Mouse (Mus musculus): ENCODE data around the gene Prrt1. TPM values are rescaled to one million over a fixed set of nuclear protein-coding genes. Genes with fewer than 3 reads are reported as not detected.

Prrt1 gene
- polyA plus RNA-seq, 1 experiment from 2014 or later = 10.4 TPM

GRCm38 (mm10) chr17:34596098-34596497 lies 33.2 kb upstream of the Prrt1 start:
- H3K27me3 ChIP-seq (replicated peaks; ENCODE audit: control insufficient read depth, insufficient read depth, low read length) = no peaks in the 10 kb centered on the region
- H3K36me3 ChIP-seq (ENCODE audit: control insufficient read depth, insufficient read depth) = peaks cover 10% of the 10 kb centered on the region
- no peak overlapping the region for H3K27ac ChIP-seq (ENCODE audit: low read length)
- 76% methylated on average over 8 of the region's 8 CpGs for WGBS
- peaks cover 30% of the 10 kb centered on the region for H3K4me1 ChIP-seq (replicated peaks; ENCODE audit: control insufficient read depth, insufficient read depth, low read length)
- H3K4me2 ChIP-seq (ENCODE audit: low read length) = no peak overlapping the region
- no peak overlapping the region for H3K4me3 ChIP-seq (replicated peaks; ENCODE audit: low read length)
- ATAC-seq = no peak
- H3K9me3 ChIP-seq (ENCODE audit: control insufficient read depth, low read length) = no peaks in the 10 kb centered on the region
- no peak overlapping the region for H3K9ac ChIP-seq (replicated peaks; ENCODE audit: low read depth, low read length)

- no peak for ATAC-seq
- Histone ChIP-seq H3K4me3 (replicated peaks; ENCODE audit: low read length) (no peak within 1 kb of the TSS), H3K36me3 (ENCODE audit: control insufficient read depth, insufficient read depth) (peaks cover 12% of the 10 kb centered on the region), H3K27ac (ENCODE audit: low read length) (no peak within 1 kb of the TSS), H3K9ac (replicated peaks; ENCODE audit: low read depth, low read length) (no peak within 1 kb of the TSS), H3K4me1 (replicated peaks; ENCODE audit: control insufficient read depth, insufficient read depth, low read length) (peaks cover 29% of the 10 kb centered on the region), H3K27me3 (replicated peaks; ENCODE audit: control insufficient read depth, insufficient read depth, low read length) (no peaks in the 10 kb centered on the region), H3K9me3 (ENCODE audit: control insufficient read depth, low read length) (no peaks in the 10 kb centered on the region), H3K4me2 (ENCODE audit: low read length) (no peak within 1 kb of the TSS)
- WGBS = 21% methylated on average over 5 of the region's 6 CpGs
These were observed 31.7 kb upstream of the Prrt1 start, which contains the start of gene Ager for GRCm38 (mm10) chr17:34597566-34598095. Gene Ager, plus strand, starts transcription at chr17:34597862.

- Histone ChIP-seq H3K9ac (replicated peaks; ENCODE audit: low read depth, low read length) (no peak overlapping the region), H3K4me1 (replicated peaks; ENCODE audit: control insufficient read depth, insufficient read depth, low read length) (peaks cover 16% of the 10 kb centered on the region)
- 75% methylated on average over 9 of the region's 9 CpGs for WGBS
These were observed 29.4 kb upstream of the Prrt1 start for GRCm38 (mm10) chr17:34599891-34600290.

GRCm38 (mm10) chr17:34601796-34602195 lies 27.5 kb upstream of the Prrt1 start:
- peaks cover 8% of the 10 kb centered on the region for H3K36me3 ChIP-seq (ENCODE audit: control insufficient read depth, insufficient read depth)
- peaks cover 24% of the 10 kb centered on the region for H3K4me1 ChIP-seq (replicated peaks; ENCODE audit: control insufficient read depth, insufficient read depth, low read length)
- H3K4me3 ChIP-seq (replicated peaks; ENCODE audit: low read length) = no peak overlapping the region
- ATAC-seq = no peak
- H3K9ac ChIP-seq (replicated peaks; ENCODE audit: low read depth, low read length) = no peak overlapping the region
- H3K9me3 ChIP-seq (ENCODE audit: control insufficient read depth, low read length) = no peaks in the 10 kb centered on the region
- H3K27me3 ChIP-seq (replicated peaks; ENCODE audit: control insufficient read depth, insufficient read depth, low read length) = no peaks in the 10 kb centered on the region
- 90% methylated on average over 12 of the region's 12 CpGs for WGBS
- no peak overlapping the region for H3K4me2 ChIP-seq (ENCODE audit: low read length)
- H3K27ac ChIP-seq (ENCODE audit: low read length) = no peak overlapping the region

More at GRCm38 (mm10) chr17:34599891-34600290, 29.4 kb upstream of the Prrt1 start:
- no peak overlapping the region for H3K27ac ChIP-seq (ENCODE audit: low read length)
- ATAC-seq = no peak
- H3K4me2 ChIP-seq (ENCODE audit: low read length) = no peak overlapping the region
- H3K27me3 ChIP-seq (replicated peaks; ENCODE audit: control insufficient read depth, insufficient read depth, low read length) = no peaks in the 10 kb centered on the region
- peaks cover 12% of the 10 kb centered on the region for H3K36me3 ChIP-seq (ENCODE audit: control insufficient read depth, insufficient read depth)
- no peaks in the 10 kb centered on the region for H3K9me3 ChIP-seq (ENCODE audit: control insufficient read depth, low read length)
- no peak overlapping the region for H3K4me3 ChIP-seq (replicated peaks; ENCODE audit: low read length)

- no peaks in the 10 kb centered on the region for H3K9me3 ChIP-seq (ENCODE audit: control insufficient read depth, low read length)
- 0% methylated on average over 30 of the region's 30 CpGs for WGBS
- H3K4me2 ChIP-seq (ENCODE audit: low read length) = peak within 1 kb of the TSS; percentile 93
- ATAC-seq = peak; percentile 95
- H3K9ac ChIP-seq (replicated peaks; ENCODE audit: low read depth, low read length) = peak within 1 kb of the TSS; percentile 77
- H3K4me3 ChIP-seq (replicated peaks; ENCODE audit: low read length) = peak within 1 kb of the TSS; percentile 94
- H3K36me3 ChIP-seq (ENCODE audit: control insufficient read depth, insufficient read depth) = peaks cover 8% of the 10 kb centered on the region
- H3K27ac ChIP-seq (ENCODE audit: low read length) = peak within 1 kb of the TSS; percentile 75
- H3K4me1 ChIP-seq (replicated peaks; ENCODE audit: control insufficient read depth, insufficient read depth, low read length) = peaks cover 38% of the 10 kb centered on the region
- no peaks in the 10 kb centered on the region for H3K27me3 ChIP-seq (replicated peaks; ENCODE audit: control insufficient read depth, insufficient read depth, low read length)
These were observed 25.8 kb upstream of the Prrt1 start, which contains the start of gene Rnf5 for GRCm38 (mm10) chr17:34603375-34604060. Gene Rnf5, minus strand, starts transcription at chr17:34603690.

GRCm38 (mm10) chr17:34604061-34604508 lies 25.2 kb upstream of the Prrt1 start, which contains the start of gene Agpat1:
Gene Agpat1, plus strand, starts transcription at chr17:34604262.
- peak within 1 kb of the TSS; percentile 93 for H3K4me2 ChIP-seq (ENCODE audit: low read length)
- peak within 1 kb of the TSS; percentile 75 for H3K27ac ChIP-seq (ENCODE audit: low read length)
- under 1% methylated on average over 33 of the region's 35 CpGs for WGBS
- H3K4me1 ChIP-seq (replicated peaks; ENCODE audit: control insufficient read depth, insufficient read depth, low read length) = peaks cover 43% of the 10 kb centered on the region
- peak; percentile 82 for ATAC-seq
- H3K9me3 ChIP-seq (ENCODE audit: control insufficient read depth, low read length) = no peaks in the 10 kb centered on the region
- H3K4me3 ChIP-seq (replicated peaks; ENCODE audit: low read length) = peak within 1 kb of the TSS; percentile 94
- peak within 1 kb of the TSS; percentile 96 for H3K9ac ChIP-seq (replicated peaks; ENCODE audit: low read depth, low read length)
- H3K27me3 ChIP-seq (replicated peaks; ENCODE audit: control insufficient read depth, insufficient read depth, low read length) = no peaks in the 10 kb centered on the region
- peaks cover 8% of the 10 kb centered on the region for H3K36me3 ChIP-seq (ENCODE audit: control insufficient read depth, insufficient read depth)

GRCm38 (mm10) chr17:34604511-34605237 lies 24.7 kb upstream of the Prrt1 start:
- Histone ChIP-seq H3K9me3 (ENCODE audit: control insufficient read depth, low read length) (no peaks in the 10 kb centered on the region), H3K27ac (ENCODE audit: low read length) (peak overlapping the region; percentile 68), H3K9ac (replicated peaks; ENCODE audit: low read depth, low read length) (peak overlapping the region; percentile 62), H3K4me1 (replicated peaks; ENCODE audit: control insufficient read depth, insufficient read depth, low read length) (peaks cover 43% of the 10 kb centered on the region), H3K4me3 (replicated peaks; ENCODE audit: low read length) (peak overlapping the region; percentile 94), H3K36me3 (ENCODE audit: control insufficient read depth, insufficient read depth) (peaks cover 8% of the 10 kb centered on the region), H3K4me2 (ENCODE audit: low read length) (peak overlapping the region; percentile 71), H3K27me3 (replicated peaks; ENCODE audit: control insufficient read depth, insufficient read depth, low read length) (no peaks in the 10 kb centered on the region)
- WGBS = 16% methylated on average over 24 of the region's 24 CpGs
- no peak for ATAC-seq

- peaks cover 43% of the 10 kb centered on the region for H3K4me1 ChIP-seq (replicated peaks; ENCODE audit: control insufficient read depth, insufficient read depth, low read length)
- WGBS = under 1% methylated on average over 25 of the region's 30 CpGs
- peak; percentile 49 for ATAC-seq
These were observed 23.7 kb upstream of the Prrt1 start for GRCm38 (mm10) chr17:34605609-34606008.

More at GRCm38 (mm10) chr17:34605609-34606008, 23.7 kb upstream of the Prrt1 start:
- H3K9me3 ChIP-seq (ENCODE audit: control insufficient read depth, low read length) = no peaks in the 10 kb centered on the region
- peak overlapping the region; percentile 96 for H3K9ac ChIP-seq (replicated peaks; ENCODE audit: low read depth, low read length)
- peak overlapping the region; percentile 94 for H3K4me3 ChIP-seq (replicated peaks; ENCODE audit: low read length)
- no peaks in the 10 kb centered on the region for H3K27me3 ChIP-seq (replicated peaks; ENCODE audit: control insufficient read depth, insufficient read depth, low read length)
- peak overlapping the region; percentile 98 for H3K4me2 ChIP-seq (ENCODE audit: low read length)
- peak overlapping the region; percentile 76 for H3K27ac ChIP-seq (ENCODE audit: low read length)
- H3K36me3 ChIP-seq (ENCODE audit: control insufficient read depth, insufficient read depth) = peaks cover 6% of the 10 kb centered on the region
